Mouse (Mus musculus) G1E (cell line): ENCODE data around the gene Slc9a8.

Experiments used
- CTCF ChIP-seq: IDR thresholded peaks from 2 replicates; pipeline ENCODE4 v1.5.1; 2012; ENCODE audit warnings: low read depth, low read length, inconsistent platforms, mixed read lengths
- GATA1 ChIP-seq: IDR thresholded peaks from 2 replicates; pipeline ENCODE4 v1.6.1; 2012; ENCODE audit warnings: borderline replicate concordance, low read length, inconsistent platforms, mixed read lengths
- POLR2AphosphoS5 ChIP-seq: IDR thresholded peaks from 2 replicates; pipeline ENCODE4 v1.6.1; 2012; ENCODE audit warnings: low read depth, low read length, inconsistent platforms; ENCODE audit not compliant: insufficient replicate concordance
- TAL1 ChIP-seq: conservative IDR thresholded peaks from 2 replicates; pipeline ENCODE4 v1.6.1; 2012; ENCODE audit warnings: low read depth, low read length, inconsistent platforms, mixed read lengths

DNA sequence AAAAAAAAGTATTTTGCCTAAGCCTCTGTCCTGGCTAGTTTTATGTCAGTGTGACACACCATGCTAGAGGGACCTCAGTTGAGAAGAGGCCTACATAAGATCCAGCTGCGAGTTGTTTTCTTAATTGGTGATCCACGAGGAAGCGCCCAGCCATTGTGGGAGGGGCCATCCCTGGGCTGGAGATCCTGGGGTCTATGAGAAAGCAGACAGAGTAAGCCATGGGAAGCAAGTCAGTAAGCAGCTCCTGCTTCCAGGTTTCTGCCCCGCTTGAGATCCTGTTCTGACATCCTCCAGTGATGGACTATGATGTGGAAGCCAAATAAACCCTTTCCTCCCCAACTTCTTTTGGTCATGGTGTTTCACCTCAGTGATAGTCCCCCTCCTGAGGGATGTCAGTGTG lies 22.5 kb upstream of the Slc9a8 start:
- TF ChIP-seq CTCF (no peak), POLR2AphosphoS5 (no peak), TAL1 (no peak), GATA1 (no peak)
